Mouse (Mus musculus) telencephalon, adult 2 months (tissue): ENCODE measurements at regions not wholly inside any gene's neighbourhood (a gene's known extent, or its start where the extent isn't known, plus 50 kb on each side); places are given as distances from the start of the nearest gene placed in this dataset.
A peak's percentile ranks its signal among the peaks of the same experiment; 100 is the strongest.
"Not testable (repeated sequence)": the region's sequence is repeated elsewhere in the genome, so short reads cannot be mapped to it uniquely, and the experiment has no call there.

ENCODE experiments used
- DNase-seq: peaks from one replicate; pipeline ENCODE4 v3.0.0-alpha.2; 2011; ENCODE audit warnings: low read depth, low spot score

DNA sequence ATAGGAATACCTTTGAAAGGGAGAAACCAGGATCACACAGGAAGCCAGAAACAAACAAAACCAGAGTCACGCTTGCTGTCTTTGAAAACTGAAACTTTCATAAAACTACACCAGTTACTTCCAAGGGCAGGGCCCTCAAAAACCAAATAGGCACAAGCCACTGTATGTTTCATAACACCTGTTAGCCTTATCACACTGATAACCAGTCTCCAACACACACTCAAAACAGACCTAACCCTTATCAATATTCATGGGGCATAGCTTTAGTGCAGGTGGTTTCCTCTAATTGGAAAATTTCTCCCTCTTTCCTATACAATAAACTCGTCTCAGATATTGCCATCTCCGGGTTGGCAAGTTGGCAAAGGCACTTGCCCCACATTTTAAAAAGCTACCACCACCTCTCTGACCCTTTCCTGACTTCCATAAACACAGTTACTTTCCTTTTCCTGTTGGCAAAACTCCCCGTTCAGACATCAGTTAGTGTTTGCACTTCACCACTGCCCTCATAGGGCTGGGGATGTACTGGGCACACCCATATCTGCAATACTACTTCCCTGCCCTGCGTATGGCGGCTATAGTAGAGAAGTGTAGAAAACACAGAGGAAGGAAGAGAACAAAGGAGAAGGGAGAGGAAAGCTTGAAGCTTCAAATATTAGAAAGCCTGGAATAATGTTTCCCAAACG lies 169.1 kb upstream of the Col8a1 start:
- no peak for DNase-seq

GRCm38 (mm10) chr16:57924130-57924495 lies 169.6 kb upstream of the Col8a1 start:
- no peak for DNase-seq

DNA sequence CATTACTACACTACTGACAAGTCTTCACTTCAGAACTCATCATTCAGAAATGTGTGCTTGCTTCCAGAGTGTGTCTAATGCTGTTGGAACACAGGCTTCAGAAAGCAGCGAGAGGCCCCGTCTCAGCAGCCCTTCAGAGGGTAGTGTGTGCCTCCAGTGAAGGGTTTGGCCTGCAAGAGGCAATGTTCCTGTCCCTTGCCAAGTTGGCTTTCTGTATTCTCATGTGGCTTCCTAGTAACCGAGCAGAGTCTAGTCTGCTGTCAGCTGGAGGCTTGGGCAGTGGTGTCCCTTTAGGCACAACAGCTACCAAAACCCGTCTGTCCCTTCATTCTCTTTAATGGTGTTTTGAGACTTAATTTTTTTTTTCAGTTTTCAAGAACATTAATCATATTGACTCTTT lies 173.3 kb upstream of the Col8a1 start:
- DNase-seq = no peak

DNA sequence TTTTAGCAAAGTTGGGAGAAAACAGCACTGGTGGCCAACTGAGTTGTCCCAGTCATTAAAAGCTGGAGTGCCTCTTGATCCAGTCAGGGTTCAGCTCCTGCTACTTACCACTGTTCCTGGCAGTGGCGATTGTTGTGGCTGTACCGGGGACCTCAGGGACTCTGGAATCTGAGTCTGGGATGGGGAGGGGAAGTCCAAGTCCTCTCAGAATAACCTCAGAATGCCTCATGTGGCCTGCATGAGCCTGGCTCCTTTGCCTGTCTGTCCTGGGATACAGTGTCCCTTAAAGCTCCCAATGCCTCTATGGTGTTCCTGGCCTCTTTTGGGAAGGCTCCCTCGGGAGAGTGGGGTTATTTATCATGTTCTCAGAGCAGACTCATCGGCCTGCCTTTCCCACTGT lies 173.8 kb upstream of the Col8a1 start:
- DNase-seq = no peak

DNA sequence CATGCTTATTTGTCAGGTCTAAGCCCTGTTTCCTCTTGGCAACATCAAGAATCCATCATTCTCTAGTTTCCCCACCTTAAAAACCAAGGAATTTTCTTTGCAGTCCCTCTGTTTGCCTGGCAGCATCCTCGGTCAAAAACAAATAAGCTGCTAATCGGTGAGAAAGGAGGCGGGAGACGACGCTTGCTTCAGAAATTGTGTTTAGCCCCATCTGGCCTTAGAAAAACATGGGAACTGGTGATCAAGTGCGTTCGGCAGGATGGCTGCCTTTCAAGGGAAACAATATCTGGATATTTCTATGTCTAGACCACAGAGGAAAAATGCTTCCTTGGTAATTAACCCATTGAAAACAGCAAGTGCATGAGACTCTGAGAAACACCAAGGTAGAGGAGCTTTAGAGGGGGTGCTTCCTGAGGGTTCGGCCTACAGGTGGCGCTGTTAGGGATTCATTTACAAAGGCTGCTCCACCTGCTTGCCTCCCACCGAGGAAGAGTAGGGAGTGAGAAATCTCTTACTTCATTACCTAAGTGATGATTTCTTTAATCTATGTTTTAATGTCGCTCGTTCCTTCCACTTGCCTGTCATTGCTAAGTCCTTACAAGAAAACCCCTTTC lies 174.7 kb upstream of the Col8a1 start:
- no peak for DNase-seq

- DNase-seq = no peak
Observed at GRCm38 (mm10) chr16:57945404-57945803, 190.9 kb upstream of the Col8a1 start.

- DNase-seq = no peak
Observed at GRCm38 (mm10) chr16:57947309-57947708, 192.8 kb upstream of the Col8a1 start.

DNA sequence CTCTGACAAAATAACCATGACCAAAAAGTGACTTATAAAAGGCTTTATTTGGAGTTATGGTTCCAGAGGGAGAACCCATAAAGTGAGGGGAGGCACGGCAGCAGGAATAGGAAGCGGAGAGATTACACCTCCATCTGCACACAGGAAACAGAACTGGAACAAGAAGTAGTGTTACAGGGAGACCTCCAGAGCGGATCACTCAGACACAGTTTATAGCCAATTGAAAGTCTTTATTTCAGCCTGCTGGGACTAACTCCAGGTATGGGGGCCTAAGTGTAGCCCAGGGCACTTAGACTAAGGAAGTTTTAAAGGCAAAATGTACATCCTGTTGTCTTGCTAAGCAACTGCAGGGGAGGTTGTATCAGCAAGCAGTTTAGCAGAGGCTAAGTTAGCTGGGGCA lies 195.1 kb upstream of the Col8a1 start:
- DNase-seq = no peak

DNA sequence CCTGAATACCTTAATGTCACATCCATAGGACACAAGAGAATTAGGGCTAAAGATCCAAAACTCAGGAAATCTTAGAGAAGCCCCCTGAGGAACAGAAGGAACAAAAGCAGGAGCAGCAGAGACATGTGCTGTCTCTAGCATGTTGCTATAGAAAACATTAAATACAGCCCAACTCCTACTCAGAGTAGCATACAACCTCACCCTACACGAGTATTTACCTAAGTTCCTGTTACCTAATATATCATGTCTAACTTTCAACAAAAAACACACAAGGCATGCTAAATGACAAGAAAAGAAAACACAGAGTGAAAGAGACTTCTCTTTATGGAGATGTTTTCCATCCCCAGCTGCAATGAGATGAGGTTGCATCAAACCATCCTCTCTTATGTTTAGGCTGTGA lies 216.4 kb upstream of the Col8a1 start:
- no peak for DNase-seq

DNA sequence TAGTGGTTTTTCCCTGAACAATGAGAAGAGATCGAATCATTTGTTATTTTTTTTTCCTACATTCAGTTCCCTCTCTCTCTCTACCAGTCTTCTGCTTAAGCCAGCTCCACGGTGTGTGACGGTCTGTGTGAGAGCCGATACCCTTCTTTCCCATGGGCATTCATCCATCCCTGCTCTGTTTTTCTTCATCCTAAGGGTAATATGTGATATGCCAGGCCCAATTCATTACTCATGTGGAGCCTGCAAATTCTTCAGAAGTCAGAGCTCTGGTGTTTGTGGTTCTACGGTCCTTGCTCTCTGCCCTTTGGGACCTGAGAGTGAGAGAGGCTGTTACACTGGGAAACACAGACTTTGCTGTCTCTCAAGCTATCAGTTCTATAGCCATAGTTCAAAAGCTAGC lies 229.6 kb upstream of the Col8a1 start:
- no peak for DNase-seq

- DNase-seq = no peak
Observed at GRCm38 (mm10) chr16:58005740-58006139, 251.2 kb upstream of the Col8a1 start.

DNA sequence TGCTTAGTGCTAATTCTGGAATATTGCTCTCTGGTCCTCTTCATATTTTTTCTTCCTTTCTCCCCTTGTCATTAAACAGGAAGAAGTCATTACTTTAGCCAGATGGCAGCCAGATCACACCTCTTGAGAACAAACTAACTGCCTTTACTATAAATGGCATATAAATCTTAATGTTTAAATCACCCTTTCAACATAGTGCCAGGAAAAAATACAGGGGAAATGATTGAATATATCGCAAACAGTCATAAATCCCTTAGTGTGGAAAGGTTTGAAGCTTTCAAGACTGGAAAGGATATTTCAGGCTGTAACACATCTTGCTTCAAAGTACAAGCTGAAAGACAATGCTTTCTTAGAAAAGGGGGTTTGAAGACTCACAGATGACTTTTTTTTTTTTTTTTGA lies 259.0 kb upstream of the Col8a1 start:
- DNase-seq = peak; percentile 9

- peak; percentile 13 for DNase-seq
Observed at GRCm38 (mm10) chr16:58027525-58027924, 273.0 kb upstream of the Col8a1 start.

DNA sequence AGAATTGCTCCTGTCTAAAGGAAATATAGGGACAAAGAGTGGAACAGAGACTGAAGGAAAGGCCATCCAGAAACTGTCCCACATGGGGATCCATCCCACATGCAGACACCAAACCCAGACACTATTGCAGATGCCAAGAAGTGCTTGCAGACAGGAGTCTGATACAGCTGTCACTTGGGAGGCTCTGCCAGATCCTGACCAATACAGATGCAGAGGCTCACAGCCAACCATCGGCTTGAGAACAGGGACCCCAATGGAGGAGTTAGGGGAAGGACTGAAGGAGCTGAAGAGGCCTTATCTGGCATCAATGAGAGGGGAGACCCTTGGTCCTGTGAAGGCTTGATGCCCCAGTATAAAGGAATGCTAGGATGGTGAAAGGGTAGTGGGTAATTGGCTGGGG lies 274.0 kb upstream of the Col8a1 start:
- not testable (repeated sequence) for DNase-seq

- DNase-seq = no peak
Observed at GRCm38 (mm10) chr16:58029674-58030073, 275.1 kb upstream of the Col8a1 start.

GRCm38 (mm10) chr16:58068654-58069271 lies 314.2 kb upstream of the Col8a1 start:
- DNase-seq = no peak

DNA sequence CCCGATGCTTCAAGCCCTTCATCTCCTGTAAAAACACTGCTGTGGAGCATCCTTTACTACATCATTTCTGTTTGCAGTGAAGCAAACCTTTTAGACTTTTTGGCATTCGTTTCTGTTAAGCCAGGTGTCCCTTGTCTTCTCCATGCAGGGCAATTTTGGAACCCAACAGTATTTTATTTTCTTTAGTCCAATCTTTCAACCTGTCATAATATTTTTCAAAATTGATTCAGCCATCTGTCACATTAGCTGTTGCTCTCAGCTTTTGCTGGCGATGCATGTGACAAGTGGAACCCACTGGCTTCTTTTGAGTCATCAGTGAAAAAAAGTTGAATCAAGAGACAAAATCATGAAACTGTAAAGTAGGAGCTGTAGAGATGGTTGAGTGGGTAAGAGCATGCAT lies 317.9 kb upstream of the Col8a1 start:
- no peak for DNase-seq

DNA sequence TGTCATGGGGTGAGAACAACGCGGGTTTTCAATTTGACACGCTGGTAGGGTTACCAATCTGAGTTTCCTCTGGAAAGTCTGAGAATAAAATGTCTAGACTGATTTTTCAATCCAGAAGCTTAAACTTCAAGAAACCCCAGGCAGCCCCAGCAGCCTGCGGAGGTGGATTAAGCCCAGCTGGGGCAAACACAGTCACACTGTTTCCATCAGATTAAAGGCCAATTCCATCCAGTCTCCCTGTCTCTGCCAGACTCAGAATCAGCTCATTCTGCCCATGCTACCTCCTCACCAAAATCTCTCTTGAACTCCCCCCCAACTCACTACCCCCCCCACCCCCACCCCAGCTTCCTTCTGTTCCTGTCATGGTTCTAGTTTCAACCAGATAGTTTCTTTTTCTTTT lies 307.9 kb upstream of the Dcbld2 start:
- DNase-seq = no peak

DNA sequence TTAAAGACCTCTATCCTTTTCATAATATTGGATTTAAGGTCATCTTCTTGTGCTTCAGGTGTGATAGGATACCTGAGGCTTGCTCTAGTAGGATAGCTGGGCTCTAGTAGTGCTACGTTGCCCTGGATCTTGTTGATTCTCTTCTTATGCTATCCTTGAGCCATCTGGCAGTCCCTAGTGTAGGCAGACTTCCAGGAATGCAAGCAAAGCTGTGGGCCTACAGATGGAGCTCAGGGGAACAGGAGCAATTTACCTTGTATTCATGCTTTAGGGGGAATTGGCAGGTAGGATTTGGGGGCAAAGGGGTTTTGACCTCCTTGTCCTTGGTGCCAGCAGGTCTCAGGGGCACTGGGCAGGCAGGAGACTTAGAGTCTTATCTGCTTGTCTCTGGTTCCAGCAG lies 297.8 kb upstream of the Dcbld2 start:
- DNase-seq = peak; percentile 5

- DNase-seq = no peak
Observed at GRCm38 (mm10) chr16:58126086-58126485, 282.2 kb upstream of the Dcbld2 start.

DNA sequence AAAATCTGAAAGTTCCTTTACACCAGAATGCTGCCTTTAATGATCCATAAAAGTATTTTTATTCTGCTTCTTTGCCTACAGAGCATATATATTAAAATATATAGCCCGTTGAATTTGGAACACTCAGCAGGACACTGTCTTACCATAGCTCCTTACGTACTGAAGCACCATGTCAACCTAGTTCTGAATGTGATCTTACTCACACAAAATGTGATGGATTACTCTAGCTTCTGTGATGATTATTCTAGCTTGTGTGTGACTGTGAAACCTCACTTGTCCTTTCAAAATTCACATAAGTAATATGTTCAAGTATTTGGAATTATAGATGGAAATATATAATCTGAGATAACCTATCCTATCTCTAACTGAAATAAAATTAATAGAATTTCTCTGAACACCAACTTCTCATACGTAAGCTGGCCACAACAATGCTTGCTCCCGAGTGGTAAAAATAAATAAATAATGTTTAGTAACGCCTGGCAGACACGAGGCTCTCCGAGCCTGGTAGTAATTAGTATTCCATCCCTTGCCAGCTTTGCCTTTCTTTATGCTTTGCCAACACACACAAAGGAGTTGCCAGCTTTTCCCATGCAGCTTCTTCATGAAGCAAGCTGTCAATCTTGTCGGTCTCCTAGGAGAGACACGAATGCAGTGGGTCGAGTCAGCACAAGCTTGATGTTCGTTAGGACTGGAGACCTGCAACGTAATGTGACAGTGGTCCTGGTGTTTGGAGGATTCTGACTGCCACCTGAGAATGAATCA lies 271.9 kb upstream of the Dcbld2 start:
- peak; percentile 13 for DNase-seq

GRCm38 (mm10) chr16:58136979-58137378 lies 271.3 kb upstream of the Dcbld2 start:
- no peak for DNase-seq
